Mouse (Mus musculus) C2C12 (cell line): ENCODE measurements around the gene Rgs9. TPM values are rescaled to one million over a fixed set of nuclear protein-coding genes. Genes with fewer than 3 reads are reported as not detected.
"Not testable (repeated sequence)": the region's sequence is repeated elsewhere in the genome, so short reads cannot be mapped to it uniquely, and the experiment has no call there.

ENCODE experiments used
- H3K27me3 ChIP-seq: one replicate; pipeline ENCODE4 v1.6.1; 2011; ENCODE audit not compliant: control insufficient read depth, insufficient read depth, insufficient read length
- H3K36me3 ChIP-seq: one replicate; pipeline ENCODE4 v1.6.1; 2011; ENCODE audit not compliant: control insufficient read depth, insufficient read depth
- H3K4me3 ChIP-seq: one replicate; pipeline ENCODE4 v1.5.1; 2011; ENCODE audit warnings: mild to moderate bottlenecking, control low read depth; ENCODE audit not compliant: poor library complexity, insufficient read depth, severe bottlenecking
- H3K79me2 ChIP-seq: one replicate; pipeline ENCODE4 v1.6.1; 2011; ENCODE audit not compliant: control insufficient read depth, insufficient read depth
- H3K79me3 ChIP-seq: one replicate; pipeline ENCODE4 v1.6.1; 2011; ENCODE audit warnings: low read depth, control low read depth
- H3ac ChIP-seq: one replicate; pipeline ENCODE3; 2011; ENCODE audit warnings: low read depth; ENCODE audit not compliant: control insufficient read depth, insufficient read length
- CEBPB ChIP-seq: IDR thresholded peaks from one replicate; pipeline ENCODE4 v1.6.1; 2011; ENCODE audit warnings: low read depth, mild to moderate bottlenecking, control low read depth, moderate library complexity
- CTCF ChIP-seq: IDR thresholded peaks from one replicate; pipeline ENCODE4 v1.5.1; 2011; ENCODE audit not compliant: control insufficient read depth, insufficient read depth, insufficient read length
- FOSL1 ChIP-seq: IDR thresholded peaks from one replicate; pipeline ENCODE4 v1.8.0; 2011; ENCODE audit warnings: mild to moderate bottlenecking, low read length; ENCODE audit not compliant: poor library complexity, insufficient read depth, severe bottlenecking
- MAX ChIP-seq: IDR thresholded peaks from one replicate; pipeline ENCODE4 v1.6.1; 2011; ENCODE audit warnings: mild to moderate bottlenecking, control low read depth
- MYOD1 ChIP-seq: IDR thresholded peaks from one replicate; pipeline ENCODE4 v1.6.1; 2011; ENCODE audit warnings: low read depth; ENCODE audit not compliant: control insufficient read depth, insufficient read length
- MYOG ChIP-seq: IDR thresholded peaks from one replicate; pipeline ENCODE4 v1.6.1; 2011; ENCODE audit not compliant: control insufficient read depth, insufficient read length; ENCODE audit errors: extremely low read depth
- USF1 ChIP-seq: IDR thresholded peaks from one replicate; pipeline ENCODE4 v1.6.1; 2011; ENCODE audit warnings: low read depth, mild to moderate bottlenecking, control low read depth, moderate library complexity
- long read RNA-seq, 2 experiments: library from polyadenylated mRNA; unstranded; transcript quantifications; one replicate each; pipeline ENCODE4 v2.0.0; 2019 to 2020
- polyA plus RNA-seq: library from polyadenylated mRNA; unstranded; fragments of >200 nt; fragmentation: generic; extraction: Trizol; gene quantifications from one replicate; pipeline ENCODE4 v1.2.1, GENCODE M21; 2012; ENCODE audit warnings: missing spikeins

Rgs9 gene
- polyA plus RNA-seq, result 0.02 TPM
- long read RNA-seq, experiment 1, result 0 reads
- long read RNA-seq, experiment 2, partial matches to known transcripts, result 0 of 3 reads
- long read RNA-seq, experiment 2, other reads (novel, unspliced or antisense), result 0 of 3 reads

- H3ac ChIP-seq, result no peak within 1 kb of the TSS
- H3K27me3 ChIP-seq, result peaks cover 4% of the 10 kb centered on the region
- no peaks in the 10 kb centered on the region for H3K79me3 ChIP-seq
- TF ChIP-seq CTCF (peak; percentile 65), MYOG (no peak)
- H3K36me3 ChIP-seq, result no peaks in the 10 kb centered on the region
- no peaks in the 10 kb centered on the region for H3K79me2 ChIP-seq
- H3K4me3 ChIP-seq, result no peak within 1 kb of the TSS
Observed at GRCm38 (mm10) chr11:109297710-109298375, at the start of gene Rgs9. Rgs9 (minus strand) TSS chr11:109298129.

- no peak overlapping the region for H3ac ChIP-seq
- H3K79me2 ChIP-seq, result no peaks in the 10 kb centered on the region
- H3K27me3 ChIP-seq, result no peaks in the 10 kb centered on the region
- H3K4me3 ChIP-seq, result no peak overlapping the region
- no peaks in the 10 kb centered on the region for H3K36me3 ChIP-seq
- TF ChIP-seq USF1 (no peak), MYOG (no peak), MYOD1 (no peak), CEBPB (no peak), FOSL1 (no peak), CTCF (no peak)
- H3K79me3 ChIP-seq, result no peaks in the 10 kb centered on the region
Observed at GRCm38 (mm10) chr11:109347242-109347959, 49.5 kb upstream of the Rgs9 start.

GRCm38 (mm10) chr11:109343991-109344599, 46.2 kb upstream of the Rgs9 start:
- H3ac ChIP-seq, result no peak overlapping the region
- H3K36me3 ChIP-seq, result no peaks in the 10 kb centered on the region
- H3K79me2 ChIP-seq, result no peaks in the 10 kb centered on the region
- no peaks in the 10 kb centered on the region for H3K79me3 ChIP-seq
- no peak overlapping the region for H3K4me3 ChIP-seq
- no peaks in the 10 kb centered on the region for H3K27me3 ChIP-seq
- no peak for TF ChIP-seq MYOD1
- peak; percentile 26 for TF ChIP-seq CEBPB
- TF ChIP-seq MAX, result peak; percentile 38
- peak; percentile 45 for TF ChIP-seq CTCF
- no peak for TF ChIP-seq MYOG
- TF ChIP-seq FOSL1, result no peak
- no peak for TF ChIP-seq USF1

- TF ChIP-seq MAX (no peak), MYOD1 (no peak), FOSL1 (no peak), USF1 (no peak)
- no peaks in the 10 kb centered on the region for H3K79me3 ChIP-seq
- H3K4me3 ChIP-seq, result no peak overlapping the region
- H3K27me3 ChIP-seq, result no peaks in the 10 kb centered on the region
- H3ac ChIP-seq, result no peak overlapping the region
- H3K36me3 ChIP-seq, result no peaks in the 10 kb centered on the region
- H3K79me2 ChIP-seq, result no peaks in the 10 kb centered on the region
Observed at GRCm38 (mm10) chr11:109343558-109343957, 45.6 kb upstream of the Rgs9 start.

- H3K4me3 ChIP-seq, H3K79me3 ChIP-seq, H3ac ChIP-seq, H3K36me3 ChIP-seq, H3K79me2 ChIP-seq, H3K27me3 ChIP-seq: not testable (repeated sequence)
Observed at GRCm38 (mm10) chr11:109342666-109343065, 44.7 kb upstream of the Rgs9 start.

GRCm38 (mm10) chr11:109340541-109340940, 42.6 kb upstream of the Rgs9 start:
- Histone ChIP-seq H3K27me3 (no peaks in the 10 kb centered on the region), H3K36me3 (no peaks in the 10 kb centered on the region), H3K79me2 (no peaks in the 10 kb centered on the region), H3ac (no peak overlapping the region), H3K79me3 (no peaks in the 10 kb centered on the region), H3K4me3 (no peak overlapping the region)
- no peak for TF ChIP-seq MYOG
- TF ChIP-seq CEBPB, result no peak
- TF ChIP-seq MAX, result no peak
- TF ChIP-seq FOSL1, result no peak
- TF ChIP-seq MYOD1, result no peak
- no peak for TF ChIP-seq USF1
- TF ChIP-seq CTCF, result no peak
